Mouse (Mus musculus): ENCODE measurements around the gene Ggt1. TPM values are rescaled to one million over a fixed set of nuclear protein-coding genes. Genes with fewer than 3 reads are reported as not detected.

Ggt1 gene
- polyA plus RNA-seq, 1 experiment from 2014 or later = 0.25 TPM

DNA sequence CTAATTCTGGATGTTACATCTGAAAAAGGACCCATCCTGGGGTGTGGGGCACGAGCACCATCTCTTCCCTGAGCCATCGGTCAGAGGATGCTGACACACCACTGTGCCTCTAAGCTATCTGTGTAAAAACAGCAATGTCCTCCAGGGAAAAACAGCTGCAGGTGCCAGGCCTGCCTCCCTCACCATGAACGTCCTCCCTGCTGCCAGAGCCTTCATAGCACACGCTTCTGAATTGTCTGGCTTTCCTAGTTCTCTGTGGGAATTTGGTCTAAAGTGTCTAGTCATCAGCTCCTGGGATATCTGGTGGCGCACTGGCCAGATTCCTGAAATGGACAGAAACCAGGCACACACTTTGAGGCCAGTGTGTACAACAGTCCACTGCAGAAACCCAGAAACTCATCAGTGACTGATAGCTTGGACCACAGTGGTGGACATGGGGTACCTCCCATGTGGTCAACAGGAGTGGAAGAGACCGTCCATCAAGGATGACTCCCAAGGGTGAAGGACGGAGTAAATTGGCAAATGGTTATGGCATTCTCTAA, 38.9 kb downstream of the Ggt1 start:
- H3K4me1 ChIP-seq = no peaks in the 10 kb centered on the region
- H3K9me3 ChIP-seq = peaks cover 13% of the 10 kb centered on the region; the same call in 1 of the 2 replicates
- no peak overlapping the region for H3K9ac ChIP-seq
- ATAC-seq (ENCODE audit: insufficient number of reproducible peaks, insufficient read depth, low FRiP score, low TSS enrichment, low read depth) = no peak
- 81% methylated on average over 7 of the region's 7 CpGs for WGBS
- H3K27ac ChIP-seq = no peak overlapping the region
- no peak overlapping the region for H3K4me3 ChIP-seq
- no peaks in the 10 kb centered on the region for H3K36me3 ChIP-seq
- no peaks in the 10 kb centered on the region for H3K27me3 ChIP-seq
- no peak overlapping the region for H3K4me2 ChIP-seq

DNA sequence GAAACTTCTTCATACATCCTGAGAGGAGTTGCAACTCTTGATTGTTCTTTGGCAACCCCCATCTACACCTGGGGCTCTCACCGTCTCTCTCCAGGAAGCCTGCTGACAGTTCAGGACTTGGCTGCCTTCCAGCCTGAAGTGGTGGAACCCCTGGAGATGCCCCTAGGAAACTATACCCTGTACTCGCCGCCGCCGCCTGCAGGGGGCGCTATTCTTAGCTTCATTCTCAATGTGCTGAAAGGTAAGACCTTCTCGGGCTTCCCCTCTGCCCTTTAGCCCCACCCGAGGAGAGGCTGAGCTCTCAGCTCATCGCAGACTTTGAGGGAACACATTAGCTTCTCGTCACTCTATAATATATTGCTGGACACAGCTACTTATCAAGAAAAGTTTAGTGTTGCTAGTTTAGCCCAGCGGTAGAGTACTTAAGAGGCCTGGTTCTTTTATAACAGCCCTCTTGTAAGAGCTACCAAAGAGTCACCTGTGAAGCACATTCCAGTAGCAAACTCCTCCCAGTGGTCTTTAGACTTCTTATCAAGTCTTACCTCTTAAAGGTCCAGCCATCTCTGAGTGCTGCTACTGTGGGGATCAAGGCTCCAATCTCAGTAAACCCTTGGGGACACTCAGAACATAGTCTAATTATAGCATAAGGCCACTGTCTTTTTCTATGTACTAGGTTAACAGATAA, 43.9 kb downstream of the Ggt1 start:
- Histone ChIP-seq H3K4me1 (no peaks in the 10 kb centered on the region), H3K9me3 (no peaks in the 10 kb centered on the region), H3K4me2 (no peak overlapping the region), H3K4me3 (no peak overlapping the region), H3K27me3 (no peaks in the 10 kb centered on the region), H3K36me3 (no peaks in the 10 kb centered on the region), H3K9ac (no peak overlapping the region), H3K27ac (no peak overlapping the region)
- WGBS = 40% methylated on average over 11 of the region's 11 CpGs
- no peak for ATAC-seq (ENCODE audit: insufficient number of reproducible peaks, insufficient read depth, low FRiP score, low TSS enrichment, low read depth)

GRCm38 (mm10) chr10:75607253-75607652, 45.8 kb downstream of the Ggt1 start:
- WGBS = 88% methylated on average over 4 of the region's 4 CpGs
- Histone ChIP-seq H3K4me3 (no peak overlapping the region), H3K9me3 (no peaks in the 10 kb centered on the region), H3K27ac (no peak overlapping the region), H3K9ac (no peak overlapping the region), H3K27me3 (no peaks in the 10 kb centered on the region), H3K4me2 (no peak overlapping the region), H3K4me1 (no peaks in the 10 kb centered on the region), H3K36me3 (no peaks in the 10 kb centered on the region)
- no peak for ATAC-seq (ENCODE audit: insufficient number of reproducible peaks, insufficient read depth, low FRiP score, low TSS enrichment, low read depth)

DNA sequence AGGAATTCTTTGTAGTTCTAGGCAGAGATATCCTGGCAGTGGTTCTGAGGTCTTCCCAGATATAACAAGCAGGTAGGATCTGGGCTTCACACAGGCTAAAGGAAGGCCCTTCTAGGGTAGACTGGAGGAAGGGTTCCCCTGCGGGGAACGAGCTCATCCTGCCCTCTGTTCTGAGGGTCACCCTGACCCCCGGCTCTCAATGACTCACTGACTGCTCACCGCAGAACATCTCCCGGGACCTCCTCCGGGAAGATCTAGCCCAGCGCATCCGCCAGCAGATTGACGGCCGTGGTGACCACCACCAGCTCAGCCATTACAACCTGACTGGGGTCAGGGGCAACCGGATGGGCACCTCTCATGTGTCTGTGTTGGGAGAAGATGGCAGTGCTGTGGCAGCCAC, 47.6 kb downstream of the Ggt1 start:
- Histone ChIP-seq H3K27me3 (no peaks in the 10 kb centered on the region), H3K4me3 (no peak overlapping the region), H3K9me3 (no peaks in the 10 kb centered on the region), H3K9ac (no peak overlapping the region), H3K4me2 (no peak overlapping the region), H3K36me3 (no peaks in the 10 kb centered on the region), H3K4me1 (no peaks in the 10 kb centered on the region), H3K27ac (no peak overlapping the region)
- 92% methylated on average over 11 of the region's 11 CpGs for WGBS
- ATAC-seq (ENCODE audit: insufficient number of reproducible peaks, insufficient read depth, low FRiP score, low TSS enrichment, low read depth) = no peak

GRCm38 (mm10) chr10:75610486-75610885, 49.1 kb downstream of the Ggt1 start:
- Histone ChIP-seq H3K9me3 (no peaks in the 10 kb centered on the region), H3K4me1 (no peaks in the 10 kb centered on the region), H3K4me2 (no peak overlapping the region), H3K27me3 (no peaks in the 10 kb centered on the region), H3K36me3 (no peaks in the 10 kb centered on the region), H3K4me3 (no peak overlapping the region), H3K9ac (no peak overlapping the region), H3K27ac (no peak overlapping the region)
- no peak for ATAC-seq (ENCODE audit: insufficient number of reproducible peaks, insufficient read depth, low FRiP score, low TSS enrichment, low read depth)
- WGBS = 63% methylated on average over 7 of the region's 7 CpGs

- WGBS = 92% methylated on average over 4 of the region's 4 CpGs
- Histone ChIP-seq H3K4me2 (no peak overlapping the region), H3K4me1 (no peaks in the 10 kb centered on the region), H3K9ac (no peak overlapping the region), H3K27ac (no peak overlapping the region), H3K9me3 (no peaks in the 10 kb centered on the region), H3K36me3 (no peaks in the 10 kb centered on the region), H3K27me3 (no peaks in the 10 kb centered on the region), H3K4me3 (no peak overlapping the region)
- ATAC-seq (ENCODE audit: insufficient number of reproducible peaks, insufficient read depth, low FRiP score, low TSS enrichment, low read depth) = no peak
These were observed 54.6 kb downstream of the Ggt1 start for GRCm38 (mm10) chr10:75616044-75616443.

- Histone ChIP-seq H3K4me1 (no peaks in the 10 kb centered on the region), H3K27ac (no peak overlapping the region), H3K9ac (no peak overlapping the region), H3K4me3 (no peak overlapping the region), H3K36me3 (no peaks in the 10 kb centered on the region), H3K4me2 (no peak overlapping the region), H3K27me3 (no peaks in the 10 kb centered on the region), H3K9me3 (no peaks in the 10 kb centered on the region)
- WGBS = 53% methylated on average over 3 of the region's 3 CpGs
- no peak for ATAC-seq (ENCODE audit: insufficient number of reproducible peaks, insufficient read depth, low FRiP score, low TSS enrichment, low read depth)
These were observed 59.4 kb downstream of the Ggt1 start for GRCm38 (mm10) chr10:75620818-75621217.

- H3K4me2 ChIP-seq = no peak overlapping the region
These were observed 64.5 kb downstream of the Ggt1 start for GRCm38 (mm10) chr10:75625920-75626319.

DNA sequence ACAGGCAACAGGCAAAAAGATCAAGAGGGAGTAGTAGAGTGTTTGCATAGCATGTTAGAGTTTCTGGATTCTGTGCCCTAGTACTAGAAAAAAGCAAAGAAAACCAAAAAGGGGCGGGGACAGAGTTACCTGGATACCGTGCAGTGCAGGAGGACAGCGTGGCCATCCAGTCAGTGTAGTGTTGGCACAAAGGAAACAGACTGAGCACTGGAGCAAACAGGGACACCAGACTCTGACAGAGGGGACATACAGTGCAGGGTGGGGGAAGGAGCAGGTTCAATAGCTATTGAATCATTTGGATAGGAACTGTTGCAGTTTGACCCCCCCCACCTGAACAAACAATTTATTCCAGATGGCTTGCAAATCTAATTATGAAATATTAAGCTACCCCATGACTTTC, 65.6 kb downstream of the Ggt1 start:
- H3K4me2 ChIP-seq = no peak overlapping the region
- no peak overlapping the region for H3K4me3 ChIP-seq
- no peaks in the 10 kb centered on the region for H3K27me3 ChIP-seq
- 54% methylated on average over 3 of the region's 3 CpGs for WGBS
- no peaks in the 10 kb centered on the region for H3K36me3 ChIP-seq
- no peak overlapping the region for H3K27ac ChIP-seq
- no peaks in the 10 kb centered on the region for H3K9me3 ChIP-seq
- H3K9ac ChIP-seq = no peak overlapping the region
- ATAC-seq (ENCODE audit: insufficient number of reproducible peaks, insufficient read depth, low FRiP score, low TSS enrichment, low read depth) = no peak
- H3K4me1 ChIP-seq = no peaks in the 10 kb centered on the region

More at GRCm38 (mm10) chr10:75625920-75626319, 64.5 kb downstream of the Ggt1 start:
- no peaks in the 10 kb centered on the region for H3K4me1 ChIP-seq
- no peaks in the 10 kb centered on the region for H3K9me3 ChIP-seq
- H3K36me3 ChIP-seq = no peaks in the 10 kb centered on the region
- no peak overlapping the region for H3K4me3 ChIP-seq
- H3K9ac ChIP-seq = no peak overlapping the region
- ATAC-seq (ENCODE audit: insufficient number of reproducible peaks, insufficient read depth, low FRiP score, low TSS enrichment, low read depth) = no peak
- no peak overlapping the region for H3K27ac ChIP-seq
- H3K27me3 ChIP-seq = no peaks in the 10 kb centered on the region
- WGBS = 51% methylated on average over 6 of the region's 6 CpGs

DNA sequence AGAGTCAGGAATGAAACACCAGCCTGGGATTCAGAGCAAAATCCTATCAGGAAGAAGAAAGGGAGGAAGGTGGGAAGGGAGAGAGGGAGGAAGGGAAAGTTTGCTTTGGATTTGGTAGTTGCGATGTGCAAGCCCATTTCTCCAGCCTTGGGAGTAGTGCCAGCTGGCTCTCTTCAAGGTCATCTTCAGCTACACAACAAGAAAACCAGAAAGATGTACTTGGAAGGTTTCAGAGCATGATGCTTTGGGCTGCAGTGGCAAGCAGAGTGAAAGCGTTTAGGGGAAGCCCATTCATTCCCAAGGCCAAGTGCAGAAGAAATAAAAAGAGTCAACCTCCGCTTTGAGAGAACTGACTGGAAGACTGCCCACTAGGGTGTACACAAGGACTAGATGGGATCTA, 66.1 kb downstream of the Ggt1 start:
- Histone ChIP-seq H3K36me3 (no peaks in the 10 kb centered on the region), H3K4me3 (no peak overlapping the region), H3K4me1 (0 out of 2 replicates have a peak, but pooled peaks cover 3% of the 10 kb centered on the region), H3K9me3 (no peaks in the 10 kb centered on the region), H3K27ac (no peak overlapping the region), H3K9ac (no peak overlapping the region), H3K4me2 (no peak overlapping the region), H3K27me3 (no peaks in the 10 kb centered on the region)
- WGBS = 78% methylated on average over 3 of the region's 3 CpGs
- no peak for ATAC-seq (ENCODE audit: insufficient number of reproducible peaks, insufficient read depth, low FRiP score, low TSS enrichment, low read depth)

- Histone ChIP-seq H3K36me3 (no peaks in the 10 kb centered on the region), H3K9me3 (no peaks in the 10 kb centered on the region), H3K4me1 (peaks cover 11% of the 10 kb centered on the region; the same call in 1 of the 2 replicates), H3K4me3 (no peak overlapping the region), H3K9ac (no peak overlapping the region), H3K27ac (peak overlapping the region; percentile 13; the same call in 1 of the 2 replicates), H3K4me2 (no peak overlapping the region; the same call in 1 of the 2 replicates), H3K27me3 (no peaks in the 10 kb centered on the region)
- peak; percentile 44; the same call in 1 of the 2 replicates for ATAC-seq (ENCODE audit: insufficient number of reproducible peaks, insufficient read depth, low FRiP score, low TSS enrichment, low read depth)
- 20% methylated on average over 5 of the region's 5 CpGs for WGBS
These were observed 71.2 kb downstream of the Ggt1 start for GRCm38 (mm10) chr10:75632633-75633032.

DNA sequence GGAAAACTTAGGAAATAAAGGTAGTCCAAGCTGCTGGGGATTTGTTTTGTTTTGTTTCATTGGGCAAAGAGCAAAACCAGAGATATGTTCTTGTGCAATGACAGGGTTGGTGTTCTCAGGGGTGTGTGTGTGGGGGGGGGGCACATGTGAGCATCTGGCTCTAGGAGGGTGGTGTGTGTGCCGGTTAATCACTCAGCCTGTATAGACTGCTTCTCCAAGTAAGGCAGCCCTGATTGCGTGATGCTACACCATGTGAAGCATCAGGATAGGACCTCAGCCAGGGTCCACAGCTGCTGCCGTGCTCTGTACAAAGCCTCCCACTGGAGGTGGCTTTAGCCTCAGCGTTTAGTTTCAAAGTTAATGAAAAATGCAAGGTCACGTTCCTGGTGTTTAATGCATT, 71.6 kb downstream of the Ggt1 start:
- H3K4me2 ChIP-seq = no peak overlapping the region; the same call in 1 of the 2 replicates
- 60% methylated on average over 5 of the region's 5 CpGs for WGBS
- H3K36me3 ChIP-seq = no peaks in the 10 kb centered on the region
- no peak overlapping the region for H3K9ac ChIP-seq
- peaks cover 11% of the 10 kb centered on the region; the same call in 1 of the 2 replicates for H3K4me1 ChIP-seq
- H3K4me3 ChIP-seq = no peak overlapping the region
- H3K27me3 ChIP-seq = no peaks in the 10 kb centered on the region
- no peaks in the 10 kb centered on the region for H3K9me3 ChIP-seq
- ATAC-seq (ENCODE audit: insufficient number of reproducible peaks, insufficient read depth, low FRiP score, low TSS enrichment, low read depth) = no peak
- peak overlapping the region; percentile 13; the same call in 1 of the 2 replicates for H3K27ac ChIP-seq

Data from embryonic facial prominence, embryonic 13.5 days (tissue).